Mouse (Mus musculus) skeletal muscle tissue, adult 2 months (tissue): ENCODE data around the gene Ttll8.

Experiments
- DNase-seq: peaks from one replicate; pipeline ENCODE4 v3.0.0-alpha.2; 2012; ENCODE audit warnings: low read depth, low spot score

Gene Ttll8

DNA sequence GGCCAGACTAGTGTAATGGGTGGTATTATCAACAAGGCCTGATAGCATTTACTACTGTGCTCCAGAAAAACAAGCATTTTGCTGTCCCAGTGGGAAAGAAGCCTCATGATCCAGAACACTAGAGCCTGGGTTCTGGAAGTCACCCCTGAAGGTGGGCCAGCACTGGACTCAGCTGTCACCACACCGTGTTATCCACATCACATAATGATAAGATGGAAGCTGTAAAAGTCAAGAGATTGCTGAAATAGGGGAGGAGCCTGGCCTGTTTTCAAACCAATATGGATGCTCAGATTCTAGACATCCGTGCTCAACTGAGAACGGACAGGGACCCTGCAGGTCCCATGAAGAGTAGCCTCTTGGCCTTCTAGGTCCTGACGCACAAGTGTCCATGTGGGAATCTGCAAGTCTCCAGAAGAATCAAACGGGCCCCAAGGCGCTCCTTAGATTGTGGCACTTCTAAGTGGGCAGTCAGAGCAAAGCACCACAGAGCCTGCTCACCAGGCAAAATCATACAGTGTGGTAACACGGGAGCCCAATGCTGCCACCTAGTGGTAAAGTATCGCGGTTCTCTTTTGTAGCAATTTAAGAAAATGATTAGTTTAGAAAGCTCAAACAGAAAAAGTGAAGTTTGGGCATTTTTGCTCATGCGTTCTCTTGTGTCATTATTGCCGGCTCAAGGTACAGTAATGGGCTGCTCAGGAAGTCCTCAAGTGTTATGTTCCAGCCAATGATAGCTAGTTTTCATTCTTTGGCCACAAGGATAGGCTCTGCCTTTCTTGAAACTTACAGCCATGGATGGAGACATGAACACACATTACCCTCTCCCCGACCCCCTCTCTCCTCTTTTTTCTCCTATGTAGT is 32.9 kb downstream of the Ttll8 start:
- DNase-seq, result peak; percentile 54

DNA sequence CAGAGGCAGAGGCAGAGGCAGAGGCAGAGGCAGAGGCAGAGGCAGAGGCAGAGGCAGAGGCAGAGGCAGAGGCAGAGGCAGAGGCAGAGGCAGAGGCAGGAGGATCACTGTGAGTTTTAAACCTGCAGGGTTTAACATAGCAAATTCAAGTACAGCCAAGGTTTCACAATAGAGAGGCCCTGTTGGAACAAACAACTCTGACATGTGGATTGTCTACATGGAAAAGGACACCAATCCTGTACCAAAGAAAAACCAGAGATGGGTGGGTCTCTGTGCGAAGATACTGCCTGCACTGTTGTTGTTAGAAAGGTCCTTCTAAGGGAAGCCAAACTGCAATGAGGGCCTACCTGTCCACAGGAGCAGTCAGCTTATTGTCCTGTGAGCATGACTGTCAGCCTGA is 34.2 kb downstream of the Ttll8 start:
- DNase-seq, result no peak

DNA sequence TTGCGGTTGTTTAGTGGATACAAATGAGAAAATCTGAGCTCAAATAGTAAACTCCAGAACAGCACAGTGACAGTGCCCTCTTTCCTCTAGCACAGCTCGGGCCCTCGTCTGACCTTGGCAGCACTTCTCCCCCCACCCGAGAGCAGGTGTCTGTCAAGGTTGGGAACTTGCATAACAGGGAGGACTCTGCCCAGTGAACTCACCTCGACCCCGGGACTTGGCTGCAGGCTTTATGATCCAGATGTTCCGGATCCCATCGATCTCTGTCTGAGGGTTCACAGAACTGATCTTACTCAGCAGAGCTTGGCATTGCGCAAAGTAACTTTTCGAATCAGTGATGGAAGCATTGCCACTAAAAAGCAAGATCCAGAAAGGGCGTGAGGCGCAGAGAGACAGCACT is 34.9 kb downstream of the Ttll8 start:
- no peak for DNase-seq

DNA sequence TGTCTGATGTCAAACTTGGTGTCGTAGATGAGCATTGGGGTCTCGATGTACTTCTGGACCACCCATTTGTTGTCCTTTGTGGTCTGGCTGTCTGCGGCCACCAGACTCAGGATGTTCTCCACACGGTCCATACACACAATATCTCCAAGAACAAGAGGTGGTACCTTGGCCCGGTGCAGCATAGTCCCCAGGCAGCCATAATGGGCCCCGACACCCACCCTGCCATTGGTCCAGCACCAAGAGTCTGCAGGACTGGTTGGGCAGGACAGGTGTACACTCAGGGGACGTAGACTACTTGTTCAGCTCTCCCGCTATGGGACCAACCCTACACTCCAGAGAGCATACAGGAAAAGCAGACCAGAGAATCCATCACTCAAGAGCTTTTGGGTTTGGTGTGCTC is 37.1 kb downstream of the Ttll8 start:
- no peak for DNase-seq

DNA sequence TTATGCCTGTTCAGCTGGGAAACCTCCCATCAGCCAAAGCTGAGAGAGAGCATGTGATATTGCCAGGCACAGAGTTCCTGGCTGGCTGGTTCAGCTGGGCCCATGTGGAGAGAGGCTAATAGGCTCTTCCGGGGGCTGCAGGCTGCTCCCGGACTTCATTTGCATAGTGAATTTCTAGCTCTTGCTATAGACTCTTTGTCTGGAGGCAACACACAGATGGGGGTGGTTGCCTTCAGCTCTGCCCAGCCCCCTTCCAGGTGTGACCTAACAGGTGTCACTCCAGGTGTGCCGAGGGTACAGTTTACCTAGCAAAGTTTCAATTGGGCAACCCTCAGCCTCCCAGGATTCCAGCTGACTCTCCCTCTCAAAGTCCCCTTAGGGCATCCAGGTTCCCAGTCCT is 37.9 kb downstream of the Ttll8 start:
- DNase-seq, result no peak

DNA sequence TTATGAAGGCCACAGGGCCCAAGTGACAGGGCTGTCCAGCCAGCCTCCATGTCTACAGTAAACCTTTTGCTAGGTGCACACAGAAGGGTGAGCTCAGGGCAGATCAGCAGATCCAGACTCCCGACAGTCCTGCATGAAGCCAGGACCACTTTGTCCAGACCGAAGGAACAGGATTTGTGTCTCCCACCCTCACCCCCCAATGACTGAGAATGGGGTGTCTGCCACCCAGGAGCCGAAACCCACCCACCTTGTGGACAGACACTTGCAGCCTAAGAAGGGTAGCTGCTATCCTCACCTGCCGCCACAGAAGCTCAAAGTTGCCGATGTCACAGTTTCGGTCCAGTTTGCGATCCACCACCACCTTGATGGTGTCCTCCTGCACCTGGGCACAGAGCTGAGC is 39.2 kb downstream of the Ttll8 start:
- no peak for DNase-seq

DNA sequence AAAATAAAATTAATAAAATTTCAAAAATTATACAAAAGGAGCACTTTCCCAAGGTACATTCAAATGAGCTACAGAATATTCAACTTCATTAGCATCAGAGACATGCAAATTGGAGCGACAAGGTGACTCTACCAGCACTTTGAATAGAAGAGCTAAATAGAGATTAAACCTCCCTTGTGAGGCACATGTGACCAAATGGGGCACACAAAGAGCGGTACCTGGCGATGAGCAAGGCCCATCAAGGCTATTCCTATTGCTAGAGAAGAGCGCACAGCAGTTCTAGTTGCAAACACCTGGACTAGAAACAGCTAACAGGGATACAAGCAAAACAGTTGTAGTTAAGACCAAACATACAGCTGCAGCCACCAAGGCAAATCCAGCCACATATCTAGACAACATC is 47.9 kb downstream of the Ttll8 start:
- DNase-seq, result no peak

DNA sequence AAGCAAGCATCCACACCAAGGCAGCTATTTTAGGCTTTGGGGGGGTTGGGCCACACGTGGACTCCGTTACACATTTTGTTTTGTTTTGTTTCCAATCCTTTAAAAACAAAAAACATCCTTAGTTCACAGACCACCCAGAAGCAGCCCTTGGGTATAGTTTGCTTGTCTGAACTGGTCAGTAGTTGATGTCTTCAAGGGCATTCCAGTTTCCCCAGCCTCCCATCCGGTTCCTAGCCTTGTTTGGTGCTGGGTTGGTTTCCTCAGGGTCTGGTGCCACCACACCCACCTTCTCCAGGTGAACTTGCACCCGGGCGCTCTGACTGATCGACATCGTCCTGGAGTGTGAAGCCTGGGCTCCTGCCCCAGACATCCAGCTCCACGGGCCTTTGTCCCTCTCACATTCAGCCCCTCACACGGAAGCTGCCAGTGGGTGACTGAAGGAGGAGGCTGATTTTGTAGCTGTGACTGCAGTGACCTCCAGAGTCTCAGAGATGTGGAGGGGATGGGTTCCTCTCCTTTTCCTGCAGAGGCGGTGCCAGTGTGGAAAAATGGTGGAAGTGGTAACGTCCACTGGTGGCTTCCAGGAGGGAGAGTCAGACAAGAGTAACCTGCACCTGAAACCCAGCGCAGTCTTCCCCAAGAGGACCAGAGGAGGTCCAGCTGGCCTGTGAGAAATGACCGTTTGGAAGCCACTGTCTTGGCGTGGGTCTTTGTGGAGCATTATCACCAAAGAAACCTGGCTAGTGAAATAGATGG is 50.0 kb downstream of the Ttll8 start:
- no peak for DNase-seq

DNA sequence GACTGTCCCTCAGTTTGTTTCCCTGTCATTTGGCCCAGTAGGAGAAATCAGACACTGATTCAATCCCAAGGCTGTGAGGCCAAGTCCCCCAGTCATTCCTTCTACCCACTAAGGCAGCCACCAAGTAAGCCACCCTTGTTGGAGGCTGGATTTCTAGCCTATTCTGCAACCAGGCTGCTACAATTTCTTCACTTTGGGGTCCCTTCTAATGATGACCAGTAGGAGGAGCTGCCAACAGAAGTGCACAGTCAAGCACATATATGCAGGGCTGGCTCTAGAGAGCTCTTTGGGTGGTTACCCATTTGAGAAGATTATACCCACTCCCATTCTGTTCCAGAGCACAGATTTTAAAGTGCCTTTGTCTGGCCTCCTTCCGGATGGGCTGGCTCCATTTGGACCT is 51.1 kb downstream of the Ttll8 start:
- DNase-seq, result no peak

DNA sequence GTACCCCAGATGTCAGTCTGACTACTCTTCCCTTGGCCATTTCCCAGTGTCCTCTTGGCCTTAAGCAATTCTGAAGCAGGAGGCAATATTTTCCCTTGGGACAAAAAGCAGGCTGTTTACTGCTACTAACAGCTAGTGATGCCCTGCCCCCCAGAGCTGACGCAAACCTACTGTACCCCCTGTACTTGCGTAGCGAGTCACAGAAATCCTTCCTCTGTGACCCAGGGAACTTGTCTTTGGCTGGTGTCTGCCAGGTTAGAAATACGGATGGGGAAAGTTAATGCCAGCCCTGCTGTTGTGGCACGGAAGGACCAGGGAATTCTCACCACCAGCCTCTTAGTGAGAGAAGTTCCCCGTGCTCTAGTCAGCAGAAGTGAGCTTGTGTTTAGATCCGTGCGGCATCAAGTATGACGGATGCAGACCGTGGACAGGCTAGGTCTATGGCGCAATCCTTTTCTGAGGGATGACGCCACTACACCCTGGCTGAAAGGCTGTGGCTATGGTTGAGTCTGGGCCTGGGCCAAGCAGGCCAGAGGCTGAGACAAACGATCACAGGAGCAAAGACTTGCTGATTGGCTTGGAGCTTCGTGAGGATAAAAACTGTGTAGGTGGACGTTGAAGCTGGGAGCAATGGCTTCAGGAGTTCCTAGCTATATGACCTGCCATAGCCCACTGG is 51.9 kb downstream of the Ttll8 start:
- DNase-seq, result no peak

DNA sequence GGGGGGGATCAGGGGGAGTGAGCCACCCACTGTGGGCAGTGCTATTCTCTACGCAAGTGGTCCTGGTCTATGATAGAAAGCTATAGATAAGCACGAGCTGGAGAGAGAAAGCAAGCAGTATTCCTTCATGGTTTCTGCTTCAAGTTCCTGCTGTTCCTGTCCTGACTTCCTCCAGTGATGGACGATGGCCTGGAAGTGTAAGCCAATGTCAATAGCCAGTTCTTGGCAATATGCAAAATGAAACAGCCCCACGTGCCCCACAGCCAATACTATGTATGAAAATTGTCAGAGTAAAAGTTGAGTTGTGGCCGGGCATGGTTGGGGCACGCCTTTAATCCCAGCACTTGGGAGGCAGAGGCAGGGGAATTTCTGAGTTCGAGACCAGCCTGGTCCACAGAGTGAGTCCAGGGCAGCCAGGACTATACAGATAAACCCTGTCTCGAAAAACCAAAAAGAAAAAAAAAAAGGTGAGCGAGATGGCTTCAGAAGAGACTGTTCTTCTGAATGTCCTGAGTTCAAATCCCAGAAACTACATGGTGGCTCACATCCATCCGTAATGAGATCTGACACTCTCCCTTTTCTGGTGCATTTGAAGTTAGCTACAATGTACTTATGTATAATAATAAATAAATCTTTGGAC is 57.8 kb downstream of the Ttll8 start:
- DNase-seq, result no peak

DNA sequence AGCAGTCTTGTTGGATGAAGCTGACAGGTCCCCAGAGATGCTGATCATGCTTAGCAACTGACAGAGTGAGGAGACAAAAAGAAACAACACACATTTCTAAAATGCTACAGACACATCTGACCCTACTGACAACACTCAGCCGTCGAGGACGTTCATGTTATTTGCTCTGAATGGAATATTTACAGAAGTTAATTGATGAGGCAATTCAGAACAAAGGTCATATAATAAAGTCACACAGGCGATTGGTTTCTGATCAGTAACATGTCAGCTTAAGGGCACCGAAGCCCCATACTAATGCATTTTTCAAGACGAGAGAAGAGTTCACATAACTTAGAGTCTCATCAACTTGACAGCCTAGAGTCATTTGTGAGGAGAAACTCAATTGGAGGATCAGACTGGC is 58.3 kb downstream of the Ttll8 start:
- DNase-seq, result no peak

DNA sequence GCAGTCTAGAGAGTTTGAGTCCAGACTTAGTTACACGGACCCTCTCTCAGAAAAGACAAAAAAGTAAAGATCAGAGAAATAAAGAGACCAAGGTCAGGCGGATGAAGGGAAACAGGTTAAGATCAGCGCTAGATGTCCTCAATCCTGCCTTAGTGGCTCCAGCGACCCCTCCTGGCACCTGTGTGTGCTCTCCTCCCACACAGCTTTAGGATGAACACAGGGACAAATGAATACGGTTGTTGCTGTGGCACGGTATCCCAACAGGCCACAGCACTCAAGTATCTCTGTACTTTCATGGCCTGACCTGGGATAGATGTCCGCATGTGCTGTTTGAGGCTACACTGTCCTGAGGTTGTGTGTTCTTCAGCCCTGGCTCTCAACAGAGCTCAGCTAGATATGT is 59.1 kb downstream of the Ttll8 start:
- no peak for DNase-seq

DNA sequence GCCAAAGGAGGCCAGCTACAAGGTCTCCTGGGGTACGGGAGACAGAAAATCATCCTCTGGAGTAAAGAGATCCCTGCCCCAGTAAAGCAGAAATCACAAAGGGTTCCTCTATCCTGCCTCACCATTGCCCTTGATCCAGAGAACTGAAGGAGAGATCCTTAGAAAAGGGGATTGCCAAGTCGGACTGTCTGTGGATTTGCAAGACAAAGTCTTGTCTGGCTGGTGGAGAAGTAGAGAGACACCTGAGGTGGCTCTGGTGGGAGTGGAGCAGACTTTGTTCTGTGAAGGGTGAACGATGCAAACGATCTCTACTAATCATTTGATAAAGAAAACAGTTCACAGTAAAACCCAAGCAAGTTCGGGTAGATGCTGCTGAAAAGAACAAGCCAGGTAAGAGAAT is 61.3 kb downstream of the Ttll8 start:
- DNase-seq, result no peak

DNA sequence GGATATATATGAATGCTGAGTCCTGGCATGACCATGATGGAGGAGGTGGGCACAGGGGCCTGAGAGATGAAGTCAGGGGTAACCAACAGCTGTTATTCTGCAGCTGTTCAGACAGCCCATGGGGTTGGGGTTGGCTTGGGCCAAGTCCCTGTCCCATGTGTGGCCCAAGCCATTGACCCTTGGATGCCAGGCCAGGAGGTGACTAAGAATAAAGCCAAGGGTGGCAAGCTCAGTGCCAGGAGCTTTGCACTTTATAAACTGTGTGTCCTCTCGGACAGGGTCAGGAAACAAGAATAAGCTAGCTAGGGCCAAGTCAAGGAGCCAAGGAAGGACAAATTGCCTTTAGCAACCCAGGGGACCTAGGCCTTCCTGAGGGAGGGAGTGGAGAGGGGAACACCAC is 62.0 kb downstream of the Ttll8 start:
- no peak for DNase-seq

DNA sequence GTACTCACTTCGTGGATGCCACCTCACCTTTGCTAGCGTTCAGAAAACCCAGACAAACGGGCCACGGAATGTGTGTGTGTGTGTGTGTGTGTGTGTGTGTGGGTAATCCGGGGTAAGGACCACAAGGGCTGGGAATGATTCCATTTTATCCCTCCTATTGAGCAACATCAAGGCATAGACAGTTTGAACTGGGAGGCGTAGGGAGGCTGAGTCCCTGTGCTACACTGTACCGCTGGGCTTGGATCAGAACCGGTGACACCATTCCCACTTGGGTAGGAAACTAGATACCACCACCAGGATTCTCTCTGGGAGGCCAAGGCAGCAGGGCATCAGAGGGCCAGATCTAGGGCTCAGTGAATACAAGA is 62.6 kb downstream of the Ttll8 start:
- no peak for DNase-seq

DNA sequence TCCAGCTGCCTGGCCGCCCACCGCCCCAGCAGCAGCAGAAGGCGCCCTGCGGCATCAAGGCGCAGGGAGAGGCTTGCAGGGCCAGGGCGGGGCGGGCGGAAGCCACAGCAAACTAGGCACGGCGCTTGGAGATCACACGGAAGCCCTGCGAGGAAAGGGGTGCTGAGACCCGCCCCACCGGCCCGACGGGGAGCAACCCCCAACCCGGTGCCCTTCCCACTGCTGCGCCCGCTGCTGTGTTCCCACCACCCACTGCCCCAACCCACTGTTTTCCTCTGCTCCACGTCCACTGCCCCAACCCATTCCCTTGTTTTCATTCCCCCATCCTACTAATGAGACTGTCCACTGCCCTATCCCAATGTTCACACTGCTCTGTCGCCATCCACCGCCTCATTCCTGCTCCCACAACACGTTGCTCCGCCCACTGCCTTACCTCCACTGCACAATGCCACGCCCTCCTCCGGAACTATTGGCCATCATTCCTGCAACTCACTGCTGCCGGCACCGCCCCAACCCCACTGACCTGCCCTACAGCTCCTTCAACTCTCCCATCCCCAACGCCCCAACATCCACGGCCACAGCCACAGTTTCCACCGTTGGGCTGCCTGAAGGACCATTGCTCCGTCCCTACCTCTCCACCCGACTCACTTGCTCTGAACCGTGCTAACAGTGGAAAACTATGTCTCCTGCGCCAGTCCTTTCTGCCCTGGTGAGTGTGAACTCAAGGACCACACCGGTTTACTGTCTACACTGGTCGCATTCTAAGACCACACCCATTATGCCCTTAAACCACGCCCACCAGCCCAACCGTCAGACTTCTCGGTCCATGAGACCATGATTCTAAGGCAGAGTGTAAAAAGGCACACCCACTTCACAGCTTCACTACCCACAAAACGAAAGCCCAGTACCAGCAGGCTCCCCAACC is 63.2 kb downstream of the Ttll8 start:
- no peak for DNase-seq

DNA sequence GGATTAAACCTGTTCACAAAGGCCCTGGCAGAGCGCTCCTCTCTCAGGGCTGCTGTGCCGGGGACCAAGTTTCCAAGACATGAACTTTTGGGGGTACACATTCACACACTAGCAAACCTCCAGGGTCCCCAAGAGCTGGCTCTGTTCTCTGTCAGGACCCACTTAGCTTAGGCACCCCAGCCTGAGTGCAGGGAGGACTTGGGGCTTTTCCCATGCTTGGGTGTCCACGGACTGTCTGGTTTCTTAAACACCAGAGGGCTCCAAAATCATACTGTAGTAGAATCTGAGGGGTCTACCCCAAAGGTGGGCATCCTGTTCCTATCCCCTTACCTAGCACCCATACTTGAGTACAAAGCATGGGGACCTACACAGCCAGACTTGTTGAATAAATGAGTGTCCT is 64.2 kb downstream of the Ttll8 start:
- DNase-seq, result no peak

DNA sequence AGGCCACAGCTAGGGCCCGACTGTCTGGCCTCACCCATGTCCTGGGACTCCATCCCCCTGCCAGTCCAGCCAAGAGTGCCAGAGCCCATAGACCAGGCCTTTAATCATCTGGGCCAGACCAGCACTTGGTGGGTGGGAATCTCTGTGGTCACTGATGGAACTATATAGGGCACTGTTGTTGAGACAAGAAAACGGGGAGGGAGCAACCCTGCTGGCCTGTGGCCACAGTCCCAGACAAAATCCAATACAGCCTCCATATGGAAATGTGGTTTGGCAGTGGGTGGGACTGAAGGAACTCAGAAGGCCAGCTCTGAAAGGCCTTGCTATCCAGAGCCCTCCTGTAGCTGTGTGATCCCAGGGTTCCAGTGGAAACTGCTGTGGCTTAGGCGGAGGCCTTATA is 65.2 kb downstream of the Ttll8 start:
- no peak for DNase-seq

DNA sequence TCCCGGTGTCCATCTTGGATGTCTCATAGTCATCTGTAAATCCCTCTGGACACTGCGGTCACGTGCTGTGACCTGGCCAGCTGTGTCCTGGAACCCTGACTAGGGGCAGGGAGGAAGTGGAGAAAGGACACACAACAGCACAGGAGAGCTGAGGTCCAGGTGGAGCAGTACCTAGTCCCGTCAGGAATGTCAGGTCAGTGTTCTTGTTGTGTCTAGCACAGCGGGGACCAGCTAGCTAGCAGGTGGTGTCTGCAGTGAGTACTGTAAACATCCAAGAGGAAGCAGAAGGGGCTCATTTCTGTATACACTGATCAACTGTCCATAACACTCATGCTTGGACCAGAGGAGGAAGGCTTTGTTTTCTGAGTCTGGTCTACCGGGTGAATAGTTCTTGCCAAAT is 68.8 kb downstream of the Ttll8 start:
- DNase-seq, result no peak

DNA sequence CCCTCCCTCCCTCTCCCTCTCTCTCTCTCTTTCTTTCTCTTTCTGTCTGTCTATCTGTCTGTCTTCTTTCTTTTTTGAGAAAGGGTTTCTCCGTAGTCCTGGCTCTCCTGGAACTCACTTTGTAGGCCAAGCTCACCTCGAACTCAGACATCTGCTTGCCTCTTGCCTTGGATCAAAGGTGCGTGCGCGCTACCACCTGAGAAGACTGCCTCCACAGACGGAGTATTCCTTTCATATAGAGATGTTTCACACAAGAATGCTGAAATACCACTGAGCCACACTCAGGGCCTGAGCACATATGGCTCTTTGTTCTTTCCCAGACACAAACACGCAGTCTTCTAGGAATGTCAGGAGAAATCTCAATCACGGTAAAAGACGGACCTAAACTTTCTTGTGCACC is 70.9 kb downstream of the Ttll8 start:
- DNase-seq, result no peak
